Mouse (Mus musculus) layer of hippocampus, postnatal 36 days (tissue): ENCODE measurements around the gene Crtap. TPM values are rescaled to one million over a fixed set of nuclear protein-coding genes. Genes with fewer than 3 reads are reported as not detected.

Experiments
- DNase-seq, 2 experiments: peaks; one replicate each; pipeline ENCODE4 v3.0.0; 2022
- total RNA-seq, 2 experiments: library from RNA; stranded (reverse); gene quantifications; 2 replicates each; pipeline ENCODE4 v1.2.3; 2021

The Crtap gene
- 1 to 10 TPM; 6.9 to 7.0 TPM for total RNA-seq

GRCm38 (mm10) chr9:114389905-114390748 is at the start of gene Crtap:
Gene Crtap (minus strand): TSS chr9:114390675.
- peak; percentile 34 to 36 for DNase-seq

DNA sequence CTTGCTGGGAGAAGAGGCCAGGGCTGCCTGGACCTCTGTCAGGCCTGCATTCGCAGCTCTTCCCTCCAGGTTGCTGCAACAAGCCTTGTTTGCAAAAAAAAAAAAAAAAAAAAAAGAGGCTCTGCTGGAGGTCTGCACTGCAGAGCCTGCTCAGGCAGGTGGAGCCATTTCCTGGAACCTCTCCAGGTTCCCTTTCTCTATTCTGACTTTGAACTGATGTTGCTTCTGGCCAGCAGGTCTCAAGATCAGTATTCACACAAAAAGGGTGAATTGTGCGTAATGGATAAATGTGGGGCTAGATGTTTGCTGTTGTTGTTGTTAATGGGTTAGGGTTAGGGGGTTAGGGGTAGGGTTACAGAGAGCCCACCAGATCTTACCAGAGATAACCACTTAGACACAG is 45.2 kb upstream of the Crtap start:
- no peak for DNase-seq

DNA sequence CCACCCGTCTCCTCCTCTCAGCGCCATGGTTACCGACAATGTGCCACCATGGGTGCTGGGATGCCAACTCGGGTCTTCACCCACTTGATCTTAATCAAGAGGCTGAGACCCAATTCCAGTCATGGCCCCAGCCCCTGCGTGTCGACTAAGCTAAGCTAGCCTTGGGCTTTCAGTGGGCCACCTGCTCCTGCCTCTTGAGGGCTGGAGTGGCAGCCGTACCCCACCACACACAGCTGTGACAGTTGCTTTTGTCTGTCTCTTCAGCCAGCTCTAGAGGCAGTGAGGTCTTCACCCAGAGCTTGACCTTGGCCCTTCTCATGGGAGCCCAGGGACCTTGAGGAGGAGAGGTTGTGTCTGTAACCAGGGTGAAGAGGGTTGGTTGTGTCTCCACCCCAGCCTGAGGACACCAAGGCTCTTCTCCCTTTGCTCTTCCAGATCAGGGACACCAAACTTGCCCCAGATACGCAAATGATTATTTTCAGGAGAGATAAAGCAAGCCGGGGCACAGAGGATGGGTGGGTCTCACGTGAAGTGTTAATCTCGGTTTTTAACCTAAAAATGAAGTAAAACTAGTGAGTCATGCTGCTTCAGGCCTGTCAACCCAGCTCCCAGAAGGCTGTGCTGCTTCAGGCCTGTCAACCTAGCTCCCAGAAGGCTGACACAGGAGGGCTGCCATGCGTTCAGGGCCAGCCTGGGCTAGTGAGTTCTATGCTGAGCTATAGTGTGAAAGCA is 37.8 kb upstream of the Crtap start:
- no peak for DNase-seq

DNA sequence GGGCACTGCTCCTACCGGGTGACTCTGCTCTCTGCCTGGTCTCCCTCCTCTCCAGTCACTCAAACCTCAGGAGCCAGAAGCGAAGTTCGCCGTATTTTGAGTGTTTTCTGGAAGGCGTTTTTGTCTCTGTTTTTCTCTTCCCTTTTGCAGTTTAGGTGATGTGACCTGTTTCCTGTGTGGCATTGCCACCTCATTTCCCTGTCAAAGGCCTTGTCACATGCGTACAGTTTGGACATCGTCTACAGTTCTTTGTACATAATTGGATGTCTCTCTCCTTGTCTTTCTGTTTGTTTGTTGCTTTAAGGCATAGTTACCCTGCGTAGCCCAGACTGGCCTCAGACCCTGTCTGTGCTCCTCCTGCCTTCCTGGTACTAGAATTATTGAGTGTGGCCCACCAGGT is 37.0 kb upstream of the Crtap start:
- DNase-seq = no peak

DNA sequence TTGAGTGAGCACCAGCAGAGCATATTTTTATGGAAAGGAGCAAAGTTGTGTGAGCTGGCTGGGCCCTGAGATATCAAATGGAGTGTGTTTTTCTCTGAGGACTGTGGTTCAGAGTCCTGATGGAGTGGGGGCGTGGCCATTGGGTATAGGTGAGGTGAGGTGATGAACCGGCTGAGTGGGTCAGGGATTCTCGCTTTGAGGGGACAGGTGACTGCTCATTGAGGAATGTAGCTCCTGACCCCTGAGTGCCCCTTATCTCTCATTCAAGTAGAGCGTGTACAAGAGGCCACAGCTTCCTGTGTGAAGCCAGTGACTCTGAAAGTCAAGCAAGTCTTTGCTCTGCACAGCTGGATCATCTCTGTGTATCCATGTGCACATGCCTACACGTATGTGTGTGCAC is 35.7 kb upstream of the Crtap start:
- no peak for DNase-seq

- DNase-seq = no peak
Observed at GRCm38 (mm10) chr9:114425576-114425975, 35.1 kb upstream of the Crtap start.

DNA sequence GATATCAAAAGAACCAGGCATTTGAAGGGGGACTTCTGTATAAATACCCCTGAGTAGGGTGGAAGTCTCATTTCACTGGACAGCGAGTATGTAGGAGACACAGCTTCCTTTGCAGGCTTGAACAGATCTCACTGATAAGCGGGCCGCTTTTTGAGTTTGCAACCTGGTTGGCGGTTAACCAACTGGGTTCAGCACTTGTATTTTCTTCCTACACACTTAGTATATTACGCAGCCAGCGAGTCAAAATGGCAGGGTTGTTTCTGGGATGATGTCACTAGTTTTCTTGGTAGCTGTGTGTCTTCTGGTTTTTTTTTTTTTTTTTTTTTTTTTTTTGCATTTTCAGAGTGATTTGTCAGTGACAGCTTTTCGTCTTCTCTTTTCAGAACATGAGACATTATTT is 31.3 kb upstream of the Crtap start:
- DNase-seq = no peak

GRCm38 (mm10) chr9:114421045-114421444 is 30.6 kb upstream of the Crtap start:
- no peak for DNase-seq

DNA sequence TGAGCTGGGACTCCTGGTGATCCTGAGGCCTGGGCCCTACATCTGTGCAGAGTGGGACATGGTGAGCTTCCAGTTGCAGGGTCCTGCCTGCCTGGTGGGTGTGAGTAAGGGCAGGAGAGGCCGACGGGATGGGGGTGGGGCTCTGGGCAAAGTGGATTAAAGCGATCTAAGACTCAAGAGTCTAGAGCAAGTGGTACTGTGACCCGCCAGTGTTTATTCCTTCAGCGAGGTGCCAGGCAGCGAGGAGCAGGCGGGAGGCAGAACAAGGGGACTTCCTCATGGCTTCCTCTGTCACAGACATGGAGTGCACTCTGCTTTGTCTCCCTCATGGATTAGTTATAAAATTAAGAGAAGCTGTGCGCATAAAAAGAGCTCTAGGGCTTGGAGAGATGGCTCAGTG is 30.0 kb upstream of the Crtap start:
- DNase-seq = no peak

DNA sequence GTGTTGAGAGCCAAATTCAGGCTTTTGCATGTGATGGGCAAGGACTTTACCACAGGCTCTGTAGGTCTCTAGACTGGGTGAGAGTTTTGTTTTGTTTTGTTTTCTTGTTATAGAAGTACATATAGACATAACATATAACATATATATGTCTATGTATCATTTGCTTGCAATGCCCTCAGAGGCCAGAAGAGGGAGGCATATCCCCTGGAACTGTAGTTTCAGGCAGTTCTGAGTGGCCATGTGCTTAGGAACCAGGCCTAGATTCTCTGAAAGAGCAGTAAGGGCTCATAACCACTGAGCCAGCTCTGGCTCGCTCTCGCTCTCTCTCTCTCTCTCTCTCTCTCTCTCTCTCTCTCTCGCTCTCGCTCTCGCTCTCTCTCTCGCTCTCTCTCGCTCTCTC is 27.7 kb upstream of the Crtap start:
- DNase-seq = no peak

DNA sequence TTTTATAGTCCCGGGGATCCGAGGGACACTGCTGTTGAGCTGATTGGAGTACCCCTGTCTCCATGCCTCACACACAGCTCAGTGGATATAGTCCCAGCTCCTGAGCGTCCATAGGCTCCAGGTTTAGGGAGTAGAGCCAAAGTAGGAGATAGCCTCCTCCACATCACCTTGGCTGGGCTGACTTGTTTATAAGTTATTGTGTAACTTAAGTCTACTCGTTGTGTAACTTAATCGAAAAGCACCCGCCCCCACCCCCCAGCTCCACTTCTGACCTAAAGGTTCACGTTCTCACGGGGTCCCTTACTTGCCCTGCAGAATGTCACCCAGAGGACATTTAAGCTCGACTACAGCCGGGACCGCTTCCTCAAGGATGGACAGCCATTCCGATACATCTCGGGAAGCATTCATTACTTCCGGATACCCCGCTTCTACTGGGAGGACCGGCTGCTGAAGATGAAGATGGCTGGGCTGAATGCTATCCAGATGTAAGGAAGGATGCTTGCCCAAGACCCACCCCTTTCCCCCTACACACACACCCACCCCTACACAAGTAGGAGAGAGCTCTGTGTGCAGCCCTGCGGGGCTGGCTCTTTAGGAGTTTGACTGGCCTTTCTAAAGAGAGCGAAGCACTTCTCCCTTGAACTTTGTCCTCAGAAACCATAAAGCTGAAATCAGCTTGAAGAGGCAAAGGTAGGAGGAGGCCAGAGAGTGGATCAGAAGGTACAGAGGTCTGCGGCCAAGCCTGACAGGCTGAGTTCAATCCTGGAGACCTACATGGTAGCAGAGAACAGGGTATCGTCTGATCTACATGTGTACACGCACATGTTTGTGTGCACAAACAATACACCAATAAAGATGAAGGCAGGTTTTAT is 26.4 kb upstream of the Crtap start:
- DNase-seq = no peak

GRCm38 (mm10) chr9:114415701-114416100 is 25.2 kb upstream of the Crtap start:
- DNase-seq = peak; percentile 20 to 42

DNA sequence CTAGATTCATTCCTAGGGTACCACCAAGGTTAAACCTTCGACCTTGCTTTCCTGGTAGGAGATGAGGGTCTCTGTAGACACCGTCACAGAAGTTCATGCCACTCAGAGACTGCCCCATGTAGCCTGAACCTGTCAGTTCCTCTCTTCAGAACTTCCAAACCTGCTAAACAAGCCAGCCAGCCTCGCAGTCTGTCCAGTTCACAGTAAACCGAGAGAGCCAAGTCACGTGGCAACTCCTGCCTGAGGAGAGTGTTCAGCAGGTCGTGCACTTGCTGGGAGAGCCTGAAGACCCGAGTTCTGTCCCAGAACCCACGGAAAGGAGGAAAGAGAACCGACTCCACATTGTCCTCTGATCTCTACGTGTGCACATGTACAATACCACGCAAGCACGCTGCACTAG is 23.4 kb upstream of the Crtap start:
- no peak for DNase-seq

GRCm38 (mm10) chr9:114412406-114412805 is 21.9 kb upstream of the Crtap start:
- no peak for DNase-seq

DNA sequence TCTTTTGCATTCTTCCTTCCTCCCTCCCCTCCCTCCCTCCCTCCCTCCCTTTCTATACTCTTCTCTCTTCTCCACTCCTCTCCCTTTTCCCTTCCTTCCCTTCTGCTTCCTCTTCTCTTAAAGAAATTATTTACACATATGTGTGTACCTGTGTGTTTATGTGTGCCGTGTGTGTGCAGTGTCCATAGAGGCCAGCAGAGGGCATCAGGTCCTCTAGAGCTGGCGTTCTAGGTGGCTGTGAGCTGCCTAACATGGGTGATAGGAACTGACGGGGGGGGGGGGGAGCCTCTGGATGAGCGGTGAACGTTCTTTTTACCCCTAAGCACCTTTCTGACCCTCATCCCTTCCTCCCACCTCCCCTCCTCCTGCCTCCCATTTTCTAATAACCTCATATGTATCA is 20.8 kb upstream of the Crtap start:
- no peak for DNase-seq

DNA sequence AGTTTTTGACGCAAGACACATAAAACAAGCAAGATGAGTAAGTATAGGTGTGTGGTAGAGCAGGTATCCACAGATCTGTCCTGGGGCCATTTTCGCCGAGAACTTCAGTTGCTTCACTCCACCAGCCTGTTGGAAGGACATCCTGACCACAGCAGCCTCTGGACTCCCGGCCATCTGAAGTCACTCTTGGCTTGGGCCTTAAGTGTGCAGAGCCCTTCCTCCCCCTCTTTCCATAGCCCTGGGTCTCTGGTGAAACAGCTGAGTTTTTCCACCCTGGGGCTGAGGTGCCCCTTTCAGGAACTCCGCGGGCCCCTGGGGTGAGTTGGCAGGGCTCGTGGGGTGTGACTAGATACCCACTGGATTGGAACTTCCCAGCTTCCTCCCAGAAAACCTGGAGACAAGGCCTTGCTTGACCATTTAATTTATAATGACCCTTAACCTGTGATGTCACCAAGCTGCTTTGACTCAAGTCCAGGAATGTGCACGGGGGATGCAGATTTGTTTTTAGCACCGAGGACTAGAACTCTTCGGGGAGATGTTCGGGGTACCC is 19.9 kb upstream of the Crtap start:
- no peak for DNase-seq

DNA sequence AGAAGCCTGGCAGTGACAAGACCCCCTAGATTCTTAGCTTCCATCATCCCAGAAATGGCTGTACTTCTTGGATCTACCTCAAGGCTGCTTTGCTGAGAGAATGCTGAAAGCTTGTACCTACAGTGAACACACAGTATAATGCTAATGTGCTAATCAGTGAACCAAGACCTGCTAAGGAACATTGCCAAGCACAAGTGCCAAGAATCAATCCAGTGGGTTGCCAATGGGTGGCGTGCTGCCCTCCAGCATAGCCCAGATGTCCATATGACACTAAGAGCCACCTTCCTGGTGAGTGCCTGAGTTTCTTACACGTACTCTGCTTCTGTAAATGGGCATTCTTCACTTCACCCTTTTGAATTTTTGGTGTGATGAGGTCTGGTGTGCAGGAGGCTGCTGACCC is 17.2 kb upstream of the Crtap start:
- DNase-seq = no peak

DNA sequence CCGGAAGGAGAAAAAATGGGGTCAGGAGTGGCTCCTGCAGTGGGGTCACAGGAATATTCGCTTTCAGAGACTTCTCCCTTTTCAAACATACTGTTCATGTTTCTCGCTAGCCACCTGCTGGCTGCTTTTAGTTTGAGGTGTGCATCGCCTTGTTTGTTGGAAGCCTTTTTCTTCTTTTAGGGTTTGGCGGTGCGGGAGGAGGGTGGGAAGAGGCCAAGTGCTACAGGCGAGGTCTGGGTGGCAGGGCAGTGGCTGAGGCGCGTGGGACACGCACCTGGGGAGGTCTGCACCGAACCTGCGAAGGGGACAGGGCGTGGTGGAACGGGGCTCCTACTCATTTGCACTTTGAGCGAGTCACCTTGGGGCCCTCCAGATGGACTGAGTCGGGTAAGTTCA is 11.2 kb upstream of the Crtap start:
- DNase-seq = peak in 1 of 2 experiments; percentile 17

DNA sequence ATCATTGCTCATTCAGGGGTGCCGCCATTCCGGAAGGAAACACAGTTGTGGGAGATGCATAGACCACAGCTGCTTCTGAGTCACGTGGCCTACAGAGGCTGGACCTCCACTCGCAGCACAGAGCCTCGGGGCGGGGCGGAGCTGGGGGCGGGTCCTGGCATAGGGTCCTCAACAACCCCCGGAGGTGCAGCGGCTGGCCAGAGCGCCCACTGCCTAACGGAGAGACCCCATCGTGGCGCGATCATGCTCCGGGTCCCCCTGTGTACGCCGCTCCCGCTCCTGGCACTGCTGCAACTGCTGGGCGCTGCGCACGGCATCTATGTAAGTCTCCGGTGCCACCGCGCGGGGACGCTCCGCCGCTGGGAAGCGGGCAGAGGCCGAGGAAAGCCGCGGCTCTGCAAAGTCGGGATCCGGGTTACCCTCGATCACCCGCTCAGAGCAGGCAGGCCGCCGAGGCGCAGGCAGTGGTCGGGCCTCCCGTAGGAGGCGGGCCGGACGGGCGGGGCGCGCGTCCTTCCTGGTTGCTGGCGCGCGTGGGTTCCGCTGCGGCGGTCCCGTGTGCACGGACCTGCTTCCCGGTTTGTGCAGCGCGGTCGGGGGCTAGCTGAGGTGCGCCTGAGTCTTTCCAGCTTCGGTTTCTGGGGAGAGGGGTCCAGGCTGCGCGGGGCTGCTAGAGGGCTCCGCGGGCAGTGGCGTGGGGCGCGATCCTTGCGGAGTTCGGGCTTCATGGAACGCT is 10.6 kb upstream of the Crtap start, which contains the start of the genes Glb1 and Tmppe:
Glb1 (plus strand) TSS at position 128 of the 736 bp plus-strand sequence.
Tmppe (plus strand) TSS at position 157 of the 736 bp plus-strand sequence.
- DNase-seq = peak; percentile 76 to 77

- DNase-seq = no peak
Observed at GRCm38 (mm10) chr9:114400588-114400948, 10.1 kb upstream of the Crtap start.

DNA sequence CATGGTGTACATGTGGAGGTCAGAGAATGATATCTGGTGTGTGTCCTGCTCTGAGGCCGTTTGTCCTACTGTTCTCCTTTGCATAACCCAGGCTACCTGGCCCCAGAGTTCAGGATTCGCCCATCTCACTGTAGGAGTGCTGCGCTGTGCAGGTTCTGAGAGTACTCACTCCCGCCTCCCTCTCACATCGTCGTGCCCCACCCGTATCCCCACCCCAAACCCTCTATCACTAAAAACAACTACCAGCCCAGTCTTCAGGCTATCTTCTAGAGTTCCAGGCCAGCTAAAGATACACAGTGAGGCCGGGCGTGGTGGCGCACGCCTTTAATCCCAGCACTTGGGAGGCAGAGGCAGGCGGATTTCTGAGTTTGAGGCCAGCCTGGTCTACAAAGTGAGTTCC is 9.2 kb upstream of the Crtap start:
- no peak for DNase-seq

DNA sequence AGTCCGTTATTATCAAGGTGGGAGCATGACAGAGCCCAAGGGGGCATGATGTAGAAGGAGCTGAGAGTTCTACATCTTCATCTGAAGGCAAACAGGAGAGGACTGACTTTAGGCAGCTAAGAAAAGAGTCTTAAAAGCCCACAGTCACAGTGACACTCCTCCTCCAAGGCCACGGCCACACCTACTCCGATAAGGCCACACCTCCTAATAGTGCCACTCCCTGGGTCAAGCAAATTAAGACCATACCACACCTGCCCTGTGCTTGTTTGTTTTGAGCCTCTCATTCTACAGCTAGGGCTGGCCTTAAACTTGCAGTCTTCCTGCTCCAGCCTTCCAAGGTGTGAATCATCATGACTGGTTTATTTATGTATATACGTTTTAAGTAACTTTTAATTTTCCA is 4.8 kb upstream of the Crtap start:
- DNase-seq = no peak
